Mouse (Mus musculus) erythroid progenitor cell, adult 5-6 weeks (primary cell): ENCODE results near the gene Glyctk. TPM values are rescaled to one million over a fixed set of nuclear protein-coding genes. Genes with fewer than 3 reads are reported as not detected.

Source experiments
- total RNA-seq, 2 experiments: library from RNA; stranded (forward) in 1 of 2; stranded (reverse) in 1 of 2; fragments of 150-400 nt in 1 of 2; fragments of 186-747, 209-891 nt in 1 of 2; gene quantifications; 2 replicates each; pipeline versions ENCODE4 v1.2.3 to v1.2.4; 2015 to 2017; ENCODE audit warnings: low replicate concordance in 2 of 2

Glyctk gene
- total RNA-seq, 2 experiments from 2014 or later = 0.84 TPM; not detected in 1

Other genes with a start within 250 kb of the Glyctk start
- not detected in 2 replicates for gene Col6a5, start 197.5 kb downstream of the Glyctk start, total RNA-seq (2015; ENCODE audit: low replicate concordance)
- gene Col6a5, start 197.5 kb downstream of the Glyctk start, total RNA-seq (2017; ENCODE audit: low replicate concordance) = not detected in 2 replicates
- gene Col6a4, start 61.4 kb downstream of the Glyctk start, total RNA-seq (2015; ENCODE audit: low replicate concordance) = not detected in 2 replicates
- gene Col6a4, start 61.4 kb downstream of the Glyctk start, total RNA-seq (2017; ENCODE audit: low replicate concordance) = not detected in 2 replicates
- gene Wdr82, start 12.8 kb upstream of the Glyctk start, total RNA-seq (2015; ENCODE audit: low replicate concordance) = 18.0 and 26.0 TPM in 2 replicates
- gene Wdr82, start 12.8 kb upstream of the Glyctk start, total RNA-seq (2017; ENCODE audit: low replicate concordance) = 25.9 and 31.7 TPM in 2 replicates
- 9.4 and 25.6 TPM in 2 replicates for gene Ppm1m, start 41.6 kb upstream of the Glyctk start, total RNA-seq (2015; ENCODE audit: low replicate concordance)
- 6.1 and 10.3 TPM in 2 replicates for gene Ppm1m, start 41.6 kb upstream of the Glyctk start, total RNA-seq (2017; ENCODE audit: low replicate concordance)
- 11.2 and 14.7 TPM in 2 replicates for gene Twf2, start 45.0 kb upstream of the Glyctk start, total RNA-seq (2015; ENCODE audit: low replicate concordance)
- 1.8 and 17.5 TPM in 2 replicates for gene Twf2, start 45.0 kb upstream of the Glyctk start, total RNA-seq (2017; ENCODE audit: low replicate concordance)
- 0.72 and 5.0 TPM in 2 replicates for gene Tlr9, start 64.5 kb upstream of the Glyctk start, total RNA-seq (2015; ENCODE audit: low replicate concordance)
- gene Tlr9, start 64.5 kb upstream of the Glyctk start, total RNA-seq (2017; ENCODE audit: low replicate concordance) = 0.64 TPM in 1 of 2 replicates, not detected in the other
- gene Alas1, start 90.5 kb upstream of the Glyctk start, total RNA-seq (2015; ENCODE audit: low replicate concordance) = 44.0 and 57.7 TPM in 2 replicates
- gene Alas1, start 90.5 kb upstream of the Glyctk start, total RNA-seq (2017; ENCODE audit: low replicate concordance) = 37.1 and 38.0 TPM in 2 replicates
- 28.1 and 28.9 TPM in 2 replicates for gene Poc1a, start 122.9 kb upstream of the Glyctk start, total RNA-seq (2015; ENCODE audit: low replicate concordance)
- gene Poc1a, start 122.9 kb upstream of the Glyctk start, total RNA-seq (2017; ENCODE audit: low replicate concordance) = 12.7 and 19.5 TPM in 2 replicates
- gene Dusp7, start 210.5 kb upstream of the Glyctk start, total RNA-seq (2015; ENCODE audit: low replicate concordance) = 13.3 and 19.3 TPM in 2 replicates
- gene Dusp7, start 210.5 kb upstream of the Glyctk start, total RNA-seq (2017; ENCODE audit: low replicate concordance) = 2.7 and 3.9 TPM in 2 replicates